Mouse (Mus musculus) embryo, embryonic 9.5 days (tissue): ENCODE measurements around the gene Neurl1b.

ENCODE experiments used
- DNase-seq: peaks from one replicate; pipeline ENCODE4 v3.0.0-alpha.2; 2017; ENCODE audit errors: extremely low spot score

Neurl1b gene

GRCm38 (mm10) chr17:26494642-26495468 is 80.2 kb downstream of the Neurl1b start:
- no peak for DNase-seq
